Mouse (Mus musculus): ENCODE measurements around the gene Klrc1.
"Not testable (repeated sequence)": the region's sequence is repeated elsewhere in the genome, so short reads cannot be mapped to it uniquely, and the experiment has no call there.

Gene Klrc1

GRCm38 (mm10) chr6:129678873-129679272 lies at the start of gene Klrc1:
Gene Klrc1 (minus strand): TSS chr6:129678973.
- no peak for DNase-seq

GRCm38 (mm10) chr6:129727237-129727636 lies 48.5 kb upstream of the Klrc1 start:
- DNase-seq: no peak

- no peak for DNase-seq
Observed at GRCm38 (mm10) chr6:129721390-129721789, 42.6 kb upstream of the Klrc1 start.

- DNase-seq: no peak
Observed at GRCm38 (mm10) chr6:129720487-129720886, 41.7 kb upstream of the Klrc1 start.

- no peak for DNase-seq
Observed at GRCm38 (mm10) chr6:129717032-129717431, 38.3 kb upstream of the Klrc1 start, which contains the start of gene Klri1. Gene Klri1 (minus strand): TSS chr6:129717132.

GRCm38 (mm10) chr6:129713566-129713965 lies 34.8 kb upstream of the Klrc1 start:
- DNase-seq: no peak

- not testable (repeated sequence) for DNase-seq
Observed at GRCm38 (mm10) chr6:129691436-129691835, 12.7 kb upstream of the Klrc1 start.

- DNase-seq: peak; percentile 5 to 28
Observed at GRCm38 (mm10) chr6:129680379-129680778, 1.6 kb upstream of the Klrc1 start.

GRCm38 (mm10) chr6:129661301-129661700 lies 17.5 kb downstream of the Klrc1 start:
- DNase-seq: not testable (repeated sequence)

GRCm38 (mm10) chr6:129660589-129660988 lies 18.2 kb downstream of the Klrc1 start, which contains the start of gene Klrc2:
Gene Klrc2 (minus strand): TSS chr6:129660689.
- not testable (repeated sequence) for DNase-seq

GRCm38 (mm10) chr6:129644054-129644453 lies 34.7 kb downstream of the Klrc1 start:
- DNase-seq: not testable (repeated sequence)

- not testable (repeated sequence) for DNase-seq
Observed at GRCm38 (mm10) chr6:129643237-129643636, 35.5 kb downstream of the Klrc1 start, which contains the start of gene Klrc3. Gene Klrc3 (minus strand): TSS chr6:129643337.

- DNase-seq: not testable (repeated sequence)
Observed at GRCm38 (mm10) chr6:129631046-129631445, 47.7 kb downstream of the Klrc1 start.

GRCm38 (mm10) chr6:129623735-129624134 lies 55.0 kb downstream of the Klrc1 start, which contains the start of gene Klrk1:
Gene Klrk1 (minus strand): TSS chr6:129623864.
- DNase-seq: no peak

Measured in cerebellum, postnatal 14 days (tissue).